Mouse (Mus musculus) T-helper 17 cell (primary cell): ENCODE results near the gene Irf8.
"Not testable (repeated sequence)": the region's sequence is repeated elsewhere in the genome, so short reads cannot be mapped to it uniquely, and the experiment has no call there.

Source experiments
- in situ Hi-C, 2 experiments: fragments of 300-600 bp; cut with MboI, MseI; formaldehyde crosslinking; loops; 1 replicate in 1 of 2; 2 replicates in 1 of 2; pipeline ENCODE4 v1.15.1; 2025; ENCODE audit warnings: high pct_unique_total_duplicates in 2 of 2

Gene Irf8

GRCm38 (mm10) chr8:120719586-120720236 is 16.4 kb upstream of the Irf8 start:
- in situ Hi-C loops = loop anchor here in 1 of 2 experiments (10.0 kb wide), 1 partner anchor 1835 kb away; the partner anchor contains the start of gene Piezo1

GRCm38 (mm10) chr8:120723025-120723424 is 13.1 kb upstream of the Irf8 start:
- in situ Hi-C loops = no loop called here

DNA sequence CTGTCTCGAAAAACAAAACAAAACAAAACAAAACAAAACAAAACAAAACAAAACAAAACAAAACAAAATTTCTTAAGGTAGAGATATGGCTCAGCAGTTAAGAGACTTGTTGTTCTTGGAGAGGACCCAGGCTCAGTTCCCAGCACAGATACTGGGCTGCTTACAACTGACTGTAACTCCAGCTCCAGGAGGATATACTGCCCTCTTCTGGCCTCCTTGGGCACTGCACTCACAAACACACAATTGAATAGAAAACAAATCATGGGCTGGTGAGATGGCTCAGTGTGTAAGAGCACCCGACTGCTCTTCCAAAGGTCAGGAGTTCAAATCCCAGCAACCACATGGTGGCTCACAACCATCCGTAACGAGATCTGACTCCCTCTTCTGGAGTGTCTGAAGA is 12.1 kb upstream of the Irf8 start:
- in situ Hi-C loops = not testable (repeated sequence)

DNA sequence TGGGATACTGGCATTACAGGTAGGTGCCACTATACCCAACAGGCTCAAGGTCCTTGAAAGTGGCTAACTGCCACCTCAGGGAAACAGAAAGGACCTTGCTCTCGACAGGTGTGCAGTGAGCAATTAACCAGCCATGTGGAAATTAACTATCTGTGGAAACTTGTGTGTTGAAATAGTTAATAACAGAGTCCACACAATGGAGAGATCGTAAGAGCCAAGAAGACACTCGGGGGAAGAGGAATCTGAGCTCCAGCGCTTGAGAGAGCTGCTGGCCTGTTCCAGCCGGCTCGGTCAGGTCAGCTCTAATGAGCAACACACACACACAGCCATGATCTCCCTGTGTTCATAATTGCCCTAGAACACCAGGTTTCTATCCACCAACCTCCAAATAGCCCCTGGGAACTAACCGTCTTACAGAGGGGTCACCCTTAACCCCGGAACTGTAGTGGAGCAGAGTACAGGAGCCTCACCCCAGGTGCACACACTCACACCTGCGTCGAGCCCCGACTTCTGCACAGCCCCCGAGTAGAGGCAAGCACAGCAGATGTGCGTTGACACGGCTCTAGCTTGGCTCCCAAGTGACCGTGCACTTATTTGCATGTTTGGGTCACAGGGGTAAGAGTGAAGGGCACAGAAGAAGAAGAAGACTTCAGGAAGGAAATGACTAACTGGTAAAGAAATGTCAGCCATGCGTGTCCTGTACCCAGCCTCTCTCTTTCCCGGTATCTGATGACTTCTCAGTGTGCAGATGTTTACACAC is 11.2 kb upstream of the Irf8 start:
- in situ Hi-C loops = loop anchor here in 1 of 2 experiments (25.0 kb wide), 1 partner anchor 862 kb away; the partner anchor contains the start of genes Fbxo31 and Map1lc3b

GRCm38 (mm10) chr8:120725576-120725950 is 10.6 kb upstream of the Irf8 start:
- in situ Hi-C loops = loop anchor here in 1 of 2 experiments (25.0 kb wide), 1 partner anchor 862 kb away; the partner anchor contains the start of genes Fbxo31 and Map1lc3b

DNA sequence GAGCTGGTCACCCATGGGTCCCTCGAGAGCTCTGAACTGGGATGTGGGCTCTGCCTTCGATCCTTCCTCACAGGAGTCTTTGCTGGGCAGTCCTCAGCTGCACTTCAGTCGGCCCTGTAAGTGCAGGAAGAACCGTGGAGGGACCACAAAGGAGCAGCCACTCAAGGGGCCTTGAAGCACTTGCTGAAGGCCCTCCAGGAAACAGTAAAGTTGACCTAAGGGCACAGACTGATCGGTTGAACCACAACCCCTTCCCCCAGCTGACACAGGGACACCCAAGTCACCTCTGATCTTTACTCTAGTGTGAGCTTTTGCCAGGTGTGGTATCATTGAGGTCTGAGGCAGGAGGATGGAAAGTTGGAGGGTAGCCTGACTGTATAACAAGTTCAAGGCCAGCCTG is 10.1 kb upstream of the Irf8 start:
- in situ Hi-C loops = loop anchor here in 1 of 2 experiments (25.0 kb wide), 1 partner anchor 861 kb away; the partner anchor contains the start of genes Fbxo31 and Map1lc3b

DNA sequence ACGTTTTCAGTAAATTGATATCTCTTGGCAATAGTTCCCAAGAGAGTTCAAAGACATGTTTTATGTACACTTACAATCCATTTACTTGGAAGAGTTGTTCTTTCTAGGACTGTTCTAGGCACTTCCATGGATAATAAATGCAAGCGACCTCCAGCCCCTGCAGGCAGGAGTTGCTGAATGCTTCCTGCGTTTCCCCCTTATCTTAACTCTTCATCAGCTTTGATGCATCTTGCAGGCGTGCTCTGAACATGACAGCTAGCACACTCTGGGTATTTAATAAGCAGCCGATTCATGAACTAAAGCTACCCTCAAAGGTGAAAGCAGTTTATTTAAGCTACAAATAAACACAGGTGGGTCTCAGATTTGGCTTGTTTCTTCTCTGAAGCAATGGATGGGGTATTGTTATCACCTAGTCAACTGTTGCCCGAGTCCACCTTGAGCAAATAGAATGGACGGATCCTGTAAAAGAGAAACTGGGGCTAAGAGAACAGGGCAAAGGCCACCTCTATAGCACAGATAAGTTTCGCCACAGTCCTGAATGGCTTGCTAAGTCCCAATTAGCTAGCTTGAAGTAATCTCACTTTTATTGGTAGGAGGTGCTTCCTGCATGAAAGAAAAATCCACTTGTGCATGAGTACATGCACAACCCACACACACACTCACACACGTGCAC is 7.5 kb upstream of the Irf8 start:
- in situ Hi-C loops = loop anchor here in 1 of 2 experiments (25.0 kb wide), 1 partner anchor 859 kb away; the partner anchor contains the start of genes Fbxo31 and Map1lc3b

DNA sequence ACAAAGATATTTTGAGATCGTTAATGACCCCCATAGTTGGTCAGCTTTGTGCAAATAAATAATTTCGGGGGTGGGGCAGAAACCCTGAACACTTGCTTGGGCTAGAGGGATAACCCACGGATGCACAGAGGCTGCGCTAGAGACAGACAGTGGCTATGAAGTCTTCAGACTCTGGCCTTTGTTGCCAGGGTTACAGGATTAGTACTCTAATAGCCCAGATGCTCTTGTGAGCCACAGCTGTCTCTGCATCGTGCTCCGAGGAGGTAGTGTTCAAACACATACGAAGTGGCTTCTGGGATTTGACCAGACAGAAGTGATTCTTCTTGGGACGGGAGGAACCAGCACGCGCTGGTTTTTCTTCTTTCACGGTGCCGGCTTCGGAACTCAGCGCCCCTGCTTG is 4.6 kb upstream of the Irf8 start:
- in situ Hi-C loops = loop anchor here in 1 of 2 experiments (25.0 kb wide), 1 partner anchor 856 kb away; the partner anchor contains the start of genes Fbxo31 and Map1lc3b

DNA sequence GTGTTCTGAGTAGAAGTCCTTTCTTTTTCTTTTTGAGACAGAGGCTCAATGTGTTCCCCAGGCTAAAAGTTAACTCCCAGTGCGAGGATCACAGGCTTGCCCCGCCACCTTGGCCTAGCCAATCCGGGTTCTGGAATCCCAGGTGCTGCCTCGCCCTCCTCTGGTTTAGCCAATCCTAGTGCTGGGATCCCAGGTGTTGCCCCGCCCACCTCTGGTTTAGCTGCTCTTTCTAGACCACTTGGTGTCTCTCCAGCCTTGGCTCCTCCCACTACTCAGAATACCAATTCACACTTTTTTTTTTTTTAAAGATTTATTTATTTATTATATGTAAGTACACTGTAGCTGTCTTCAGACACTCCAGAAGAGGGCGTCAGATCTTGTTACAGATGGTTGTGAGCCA is 4.1 kb upstream of the Irf8 start:
- in situ Hi-C loops = loop anchor here in 1 of 2 experiments (25.0 kb wide), 1 partner anchor 855 kb away; the partner anchor contains the start of genes Fbxo31 and Map1lc3b

DNA sequence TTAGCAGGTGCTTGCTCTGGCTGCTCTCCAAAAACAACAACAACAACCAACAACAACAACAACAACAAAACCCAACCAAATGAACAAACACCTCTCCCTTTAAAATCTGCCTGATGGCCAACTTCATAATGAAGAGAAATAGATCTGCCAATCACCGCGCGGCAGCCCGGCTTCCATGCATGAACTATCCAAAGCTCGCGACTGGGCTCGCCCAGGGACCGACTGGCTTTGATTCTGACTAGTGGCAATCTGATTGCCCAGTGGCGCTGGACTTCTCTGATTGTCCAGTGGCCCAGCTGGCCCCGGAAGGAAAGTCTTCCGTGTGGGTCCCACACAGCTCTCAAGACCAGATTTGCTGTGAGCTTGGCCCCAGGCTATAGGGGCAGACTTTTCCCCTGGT is 328 bp downstream of the Irf8 start:
- in situ Hi-C loops = loop anchor here in 1 of 2 experiments (5.0 to 25.0 kb wide), 2 partner anchors 44 to 851 kb away; partner anchors contain the start of genes Fbxo31 and Map1lc3b

GRCm38 (mm10) chr8:120737166-120737565 is 1.0 kb downstream of the Irf8 start:
- in situ Hi-C loops = loop anchor here in 1 of 2 experiments (5.0 to 25.0 kb wide), 2 partner anchors 45 to 850 kb away; partner anchors contain the start of genes Fbxo31 and Map1lc3b

DNA sequence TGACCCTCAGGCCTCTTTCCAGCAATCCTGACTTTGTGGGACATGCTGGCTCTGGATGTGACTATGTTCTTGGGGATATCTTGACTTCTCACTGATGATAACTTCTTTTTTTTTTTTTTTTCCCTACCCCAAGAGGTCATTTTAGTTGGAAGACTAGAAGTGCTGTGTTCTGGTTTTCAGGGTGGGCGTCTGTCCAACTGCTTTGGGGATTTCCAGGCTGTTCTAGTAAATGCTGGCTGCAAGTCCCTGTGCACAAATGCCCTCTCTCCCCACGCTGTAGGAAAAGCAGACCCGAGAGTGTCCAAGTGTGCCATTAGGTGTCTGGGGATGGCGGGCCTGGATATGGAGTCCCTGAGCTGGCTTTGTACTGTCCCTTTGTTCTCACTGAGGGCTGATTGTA is 2.6 kb downstream of the Irf8 start:
- in situ Hi-C loops = loop anchor here in 1 of 2 experiments (5.0 to 25.0 kb wide), 2 partner anchors 46 to 849 kb away; partner anchors contain the start of genes Fbxo31 and Map1lc3b

GRCm38 (mm10) chr8:120739526-120739925 is 3.4 kb downstream of the Irf8 start:
- in situ Hi-C loops = loop anchor here in 1 of 2 experiments (5.0 to 25.0 kb wide), 2 partner anchors 47 to 848 kb away; partner anchors contain the start of genes Fbxo31 and Map1lc3b

DNA sequence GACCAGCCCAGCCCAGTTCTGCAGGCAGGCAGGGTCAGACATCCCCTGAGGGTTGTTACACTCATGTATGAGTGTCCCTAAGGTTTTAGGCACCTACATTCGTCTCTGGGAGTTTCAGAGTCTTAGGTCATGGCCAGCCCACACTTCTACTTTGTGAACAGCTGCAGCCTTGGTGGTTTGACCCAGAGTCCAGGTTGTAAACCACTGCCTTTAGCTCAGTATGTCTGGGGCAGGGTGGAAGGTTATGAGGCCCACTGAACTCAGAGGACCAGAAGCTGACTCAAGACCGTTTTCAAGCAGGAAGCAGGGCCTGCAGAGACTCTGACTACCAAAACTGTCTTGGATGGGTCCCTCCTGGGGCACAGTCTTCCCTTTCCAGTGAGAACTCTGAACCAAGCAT is 4.4 kb downstream of the Irf8 start:
- in situ Hi-C loops = loop anchor here in 1 of 2 experiments (25.0 kb wide), 1 partner anchor 847 kb away; the partner anchor contains the start of genes Fbxo31 and Map1lc3b

- in situ Hi-C loops = loop anchor here in 1 of 2 experiments (25.0 kb wide), 1 partner anchor 846 kb away; the partner anchor contains the start of genes Fbxo31 and Map1lc3b
These were observed 4.8 kb downstream of the Irf8 start for GRCm38 (mm10) chr8:120741001-120741400.

- in situ Hi-C loops = loop anchor here in 1 of 2 experiments (25.0 kb wide), 1 partner anchor 845 kb away; the partner anchor contains the start of genes Fbxo31 and Map1lc3b
These were observed 5.8 kb downstream of the Irf8 start for GRCm38 (mm10) chr8:120741815-120742530.

DNA sequence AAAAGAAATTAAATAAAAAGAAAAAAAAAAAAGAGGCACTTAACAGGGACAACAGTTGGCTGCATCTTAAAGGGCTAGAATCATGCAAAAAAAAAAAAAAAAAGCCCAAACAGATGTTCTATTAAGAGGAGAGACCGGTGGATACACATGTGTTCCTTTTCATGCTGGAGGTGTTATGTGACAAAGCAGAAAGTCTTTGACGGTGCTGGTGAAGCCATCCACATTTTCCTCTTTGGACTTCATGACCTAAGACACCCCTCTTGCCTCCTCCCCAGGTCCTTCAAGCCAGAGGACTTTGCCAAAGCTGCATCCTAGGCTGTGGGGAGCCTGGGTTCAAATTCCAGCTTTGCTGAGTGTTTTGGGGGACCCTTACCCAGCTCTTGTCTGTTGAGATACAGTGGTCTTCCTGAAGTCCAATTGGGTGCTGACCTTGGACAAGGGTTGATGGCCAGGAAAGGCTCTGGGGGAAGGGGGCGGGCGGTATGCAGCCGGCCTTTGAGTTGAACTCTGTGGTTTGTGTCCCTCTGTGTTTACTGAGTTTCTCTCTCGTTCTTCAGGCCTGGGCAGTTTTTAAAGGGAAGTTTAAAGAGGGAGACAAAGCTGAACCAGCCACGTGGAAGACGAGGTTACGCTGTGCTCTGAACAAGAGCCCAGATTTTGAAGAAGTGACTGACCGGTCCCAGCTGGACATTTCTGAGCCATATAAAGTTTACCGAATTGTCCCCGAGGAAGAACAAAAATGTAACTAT is 7.2 kb downstream of the Irf8 start:
- in situ Hi-C loops = loop anchor here in 1 of 2 experiments (25.0 kb wide), 1 partner anchor 844 kb away; the partner anchor contains the start of genes Fbxo31 and Map1lc3b

DNA sequence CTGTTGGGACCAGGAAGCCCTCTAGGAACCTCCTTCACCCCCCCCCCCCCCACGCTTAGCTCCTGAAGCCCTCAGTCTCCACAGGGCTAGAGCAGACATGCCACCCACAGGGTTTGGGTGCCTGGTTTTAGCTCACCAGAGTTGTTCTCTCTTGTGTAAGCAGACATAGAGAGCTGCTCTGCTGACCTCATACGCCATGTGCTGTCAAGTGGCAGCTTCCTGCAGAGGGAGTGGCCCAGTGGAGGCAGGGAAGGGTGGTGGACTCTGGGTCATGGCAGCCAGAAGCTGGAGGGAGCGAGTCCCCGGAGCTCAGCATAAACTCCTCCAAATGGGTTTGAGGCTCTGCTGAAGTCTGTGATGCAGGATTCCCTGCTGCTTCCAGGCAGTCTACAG is 7.7 kb downstream of the Irf8 start:
- in situ Hi-C loops = loop anchor here in 1 of 2 experiments (25.0 kb wide), 1 partner anchor 843 kb away; the partner anchor contains the start of genes Fbxo31 and Map1lc3b

GRCm38 (mm10) chr8:120744448-120744847 is 8.3 kb downstream of the Irf8 start:
- in situ Hi-C loops = loop anchor here in 1 of 2 experiments (25.0 kb wide), 1 partner anchor 843 kb away; the partner anchor contains the start of genes Fbxo31 and Map1lc3b
